Mouse (Mus musculus) cortical plate, adult 2 months (tissue): ENCODE results near the gene Lbp.

Source experiments
- CTCF ChIP-seq: fragments of 200-500 bp; IDR thresholded peaks from 2 replicates; pipeline ENCODE4 v1.5.1; 2011; ENCODE audit warnings: mild to moderate bottlenecking, control low read depth, low read length; ENCODE audit not compliant: insufficient read depth; ENCODE audit errors: extremely low read depth
- POLR2A ChIP-seq: fragments of 200-500 bp; IDR thresholded peaks from 2 replicates; pipeline ENCODE4 v1.6.1; 2011; ENCODE audit warnings: mild to moderate bottlenecking, low read length, control low read depth; ENCODE audit not compliant: insufficient read depth; ENCODE audit errors: extremely low read depth

DNA sequence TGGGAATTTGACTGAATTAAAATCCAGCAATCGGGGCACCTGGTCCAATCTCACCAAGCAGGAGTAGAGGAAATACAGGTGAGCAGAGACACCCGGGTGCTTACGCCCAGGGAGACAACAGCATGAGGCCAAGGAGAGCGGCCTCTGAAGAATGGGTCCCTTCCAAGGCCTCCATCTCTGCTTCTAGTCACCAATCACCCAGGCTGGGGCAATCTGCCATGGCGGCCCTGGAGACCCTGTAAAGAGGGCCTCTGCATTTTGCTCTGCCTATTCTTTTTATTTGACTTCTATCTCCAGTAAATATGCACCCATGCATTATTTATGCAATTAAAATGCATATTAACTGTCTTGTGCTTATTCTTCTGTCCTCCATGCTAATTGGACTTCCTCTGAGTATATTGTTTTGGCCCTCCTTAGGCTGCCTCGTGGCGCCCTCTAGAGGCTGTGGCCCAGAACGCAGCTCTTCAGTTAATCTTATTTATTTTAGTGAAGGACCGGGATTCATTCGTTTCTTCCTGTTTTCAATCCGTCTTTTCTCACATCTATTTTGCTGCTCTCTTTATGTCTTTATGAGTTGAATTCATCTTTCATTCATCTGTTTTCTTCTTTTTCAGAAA, 33.8 kb downstream of the Lbp start:
- no peak for TF ChIP-seq POLR2A
- TF ChIP-seq CTCF, result peak; percentile 92
